Mouse (Mus musculus) stomach, postnatal 0 days (tissue): Measurements from ENCODE around the gene Cish. TPM values are rescaled to one million over a fixed set of nuclear protein-coding genes. Genes with fewer than 3 reads are reported as not detected.

Experiments used
- ATAC-seq: fragments of 200-750 bp; cut with Nextera tagmentation; 2 replicates; pipeline ENCODE4 v1.8.0; 2017; ENCODE audit not compliant: low FRiP score, low TSS enrichment
- DNase-seq: peaks from one replicate; pipeline ENCODE4 v3.0.0-alpha.2; 2016; ENCODE audit warnings: low spot score
- H3K27ac ChIP-seq: fragments of 300-500 bp; sonication (generic); replicated peaks from 2 replicates; pipeline ENCODE4 v1.5.1; 2014; ENCODE audit warnings: mild to moderate bottlenecking, control low read depth
- H3K27me3 ChIP-seq: fragments of 300-500 bp; sonication (generic); 2 replicates; pipeline ENCODE4 v1.6.1; 2014; ENCODE audit warnings: low read length; ENCODE audit not compliant: control insufficient read depth, insufficient read depth
- H3K36me3 ChIP-seq: fragments of 300-500 bp; sonication (generic); 2 replicates; pipeline ENCODE4 v1.6.1; 2014; ENCODE audit warnings: low read length, mixed read lengths; ENCODE audit not compliant: control insufficient read depth, insufficient read depth
- H3K4me1 ChIP-seq: fragments of 300-500 bp; sonication (generic); replicated peaks from 2 replicates; pipeline ENCODE4 v1.6.1; 2014; ENCODE audit warnings: antibody characterized with exemption; ENCODE audit not compliant: control insufficient read depth, insufficient read depth
- H3K4me2 ChIP-seq: fragments of 300-500 bp; sonication (generic); replicated peaks from 2 replicates; pipeline ENCODE4 v1.6.1; 2014; ENCODE audit warnings: low read depth, mild to moderate bottlenecking, control low read depth, moderate library complexity
- H3K4me3 ChIP-seq: fragments of 300-500 bp; sonication (generic); 2 replicates; pipeline ENCODE4 v1.5.1; 2014; ENCODE audit warnings: low read depth, low read length, control low read depth
- H3K9ac ChIP-seq: fragments of 300-500 bp; sonication (generic); 2 replicates; pipeline ENCODE4 v1.6.1; 2014; ENCODE audit warnings: mild to moderate bottlenecking, low read length, control low read depth, mixed read lengths
- H3K9me3 ChIP-seq: fragments of 300-500 bp; sonication (generic); 2 replicates; pipeline ENCODE4 v1.6.1; 2016; ENCODE audit warnings: low read length; ENCODE audit not compliant: control insufficient read depth
- CTCF ChIP-seq: IDR thresholded peaks from 2 replicates; pipeline ENCODE4 v1.5.1; 2016; ENCODE audit warnings: antibody characterized with exemption, low read depth, mild to moderate bottlenecking, moderate library complexity
- EP300 ChIP-seq: optimal IDR thresholded peaks from 2 replicates; pipeline ENCODE3; 2016; ENCODE audit warnings: antibody characterized with exemption
- WGBS: fragments of 180-500 bp; shearing (Covaris S2); extraction: QIAGEN DNeasy Blood & Tissue Kit; methylation state at CpG from one replicate; pipeline ENCODE4 v1.1.7; 2014; 5-methylcytosine and 5-hydroxymethylcytosine counted together
- polyA plus RNA-seq: library from polyadenylated mRNA; unstranded; fragments of >200 nt; fragmentation: Nextera tagmentation; extraction: Ambion mirVana; gene quantifications from 2 replicates; pipeline ENCODE4 v1.2.1, GENCODE M21; 2015

Cish gene
- polyA plus RNA-seq, 1 experiment from 2014 or later: 30.8 TPM

- peaks cover 12% of the 10 kb centered on the region; the same call in 1 of the 2 replicates for H3K4me1 ChIP-seq
Observed at GRCm38 (mm10) chr9:107300224-107300973, 4.6 kb downstream of the Cish start.

GRCm38 (mm10) chr9:107301554-107302331 is 5.9 kb downstream of the Cish start:
- Histone ChIP-seq H3K4me2 (no peak overlapping the region), H3K4me1 (0 out of 2 replicates have a peak, but pooled peaks cover 9% of the 10 kb centered on the region), H3K9ac (no peak overlapping the region), H3K9me3 (no peaks in the 10 kb centered on the region), H3K36me3 (peaks cover 28% of the 10 kb centered on the region), H3K27ac (0 out of 2 replicates have a peak overlapping the region, but pooled peaks have one; percentile 2), H3K27me3 (no peaks in the 10 kb centered on the region), H3K4me3 (no peak overlapping the region)
- ATAC-seq (no peak), DNase-seq (no peak)
- no peak for TF ChIP-seq CTCF
- no peak for TF ChIP-seq EP300
- 79% methylated on average over 17 of the region's 17 CpGs for WGBS

More at GRCm38 (mm10) chr9:107300224-107300973, 4.6 kb downstream of the Cish start:
- WGBS: 92% methylated on average over 30 of the region's 30 CpGs
- no peak for ATAC-seq
- Histone ChIP-seq H3K27ac (no peak overlapping the region), H3K9me3 (no peaks in the 10 kb centered on the region), H3K36me3 (peaks cover 28% of the 10 kb centered on the region), H3K4me3 (no peak overlapping the region), H3K4me2 (peak overlapping the region; percentile 74; the same call in 1 of the 2 replicates), H3K9ac (no peak overlapping the region), H3K27me3 (no peaks in the 10 kb centered on the region)
- no peak for DNase-seq
- TF ChIP-seq CTCF: no peak
- TF ChIP-seq EP300: no peak

- Histone ChIP-seq H3K4me3 (no peak overlapping the region), H3K27ac (no peak overlapping the region), H3K9me3 (no peaks in the 10 kb centered on the region), H3K4me1 (0 out of 2 replicates have a peak, but pooled peaks cover 10% of the 10 kb centered on the region), H3K4me2 (no peak overlapping the region), H3K27me3 (no peaks in the 10 kb centered on the region), H3K36me3 (peaks cover 28% of the 10 kb centered on the region), H3K9ac (no peak overlapping the region)
- DNase-seq (no peak), ATAC-seq (no peak)
- TF ChIP-seq EP300 (no peak), CTCF (no peak)
- 69% methylated on average over 7 of the region's 7 CpGs for WGBS
Observed at GRCm38 (mm10) chr9:107302592-107302991, 6.8 kb downstream of the Cish start.

GRCm38 (mm10) chr9:107303121-107303820 is 7.4 kb downstream of the Cish start:
- 66% methylated on average over 9 of the region's 9 CpGs for WGBS
- H3K9me3 ChIP-seq: no peaks in the 10 kb centered on the region
- TF ChIP-seq CTCF (no peak), EP300 (no peak)

GRCm38 (mm10) chr9:107303900-107304299 is 8.1 kb downstream of the Cish start:
- no peak for ATAC-seq

More at GRCm38 (mm10) chr9:107303121-107303820, 7.4 kb downstream of the Cish start:
- H3K4me2 ChIP-seq: no peak overlapping the region
- no peak for ATAC-seq
- H3K9ac ChIP-seq: no peak overlapping the region
- H3K27me3 ChIP-seq: no peaks in the 10 kb centered on the region
- H3K4me3 ChIP-seq: no peak overlapping the region
- no peak for DNase-seq
- H3K4me1 ChIP-seq: peaks cover 12% of the 10 kb centered on the region; the same call in 1 of the 2 replicates
- no peak overlapping the region for H3K27ac ChIP-seq
- peaks cover 28% of the 10 kb centered on the region for H3K36me3 ChIP-seq

More at GRCm38 (mm10) chr9:107303900-107304299, 8.1 kb downstream of the Cish start:
- no peak overlapping the region for H3K4me3 ChIP-seq
- 0 out of 2 replicates have a peak overlapping the region, but pooled peaks have one; percentile 18 for H3K27ac ChIP-seq
- no peak for TF ChIP-seq CTCF
- H3K27me3 ChIP-seq: no peaks in the 10 kb centered on the region
- peaks cover 13% of the 10 kb centered on the region; the same call in 1 of the 2 replicates for H3K4me1 ChIP-seq
- peaks cover 28% of the 10 kb centered on the region for H3K36me3 ChIP-seq
- WGBS: 75% methylated on average over 5 of the region's 5 CpGs
- no peak for DNase-seq
- H3K9ac ChIP-seq: no peak overlapping the region
- H3K9me3 ChIP-seq: no peaks in the 10 kb centered on the region
- H3K4me2 ChIP-seq: no peak overlapping the region
